Mouse (Mus musculus) embryonic fibroblast, embryonic 13.5 days (primary cell): ENCODE results near the gene Dnah11.

Source experiments
- CTCF ChIP-seq: IDR thresholded peaks from 2 replicates; pipeline ENCODE4 v1.5.1; 2011; ENCODE audit warnings: mild to moderate bottlenecking, control low read depth, low read length, moderate library complexity, borderline replicate concordance; ENCODE audit not compliant: insufficient read depth
- POLR2A ChIP-seq: IDR thresholded peaks from 2 replicates; pipeline ENCODE4 v1.6.1; 2011; ENCODE audit warnings: low read depth, mild to moderate bottlenecking, control low read depth, low read length, moderate library complexity

DNA sequence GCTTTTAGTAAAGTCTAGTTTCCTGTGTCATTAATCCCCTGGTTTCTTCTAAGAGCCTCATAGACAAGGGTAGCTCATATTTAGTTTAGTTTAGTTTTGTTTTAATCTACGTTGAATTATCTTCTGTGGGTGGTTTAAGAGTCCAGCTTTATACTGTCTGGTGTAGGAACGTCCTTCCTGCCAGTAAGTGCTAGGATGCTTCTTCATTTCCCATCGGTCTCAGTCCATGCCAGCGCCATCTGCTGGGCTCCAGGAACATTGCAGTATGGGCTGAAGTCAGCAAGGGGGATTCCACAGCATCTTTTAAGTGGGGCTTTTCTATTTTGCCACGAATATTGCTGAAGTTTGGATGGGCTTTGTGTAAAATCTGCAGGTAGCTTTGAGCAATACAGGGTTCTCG is 345.5 kb downstream of the Dnah11 start:
- TF ChIP-seq CTCF (peak; percentile 89), POLR2A (no peak)
